Mouse (Mus musculus): ENCODE measurements at regions not wholly inside any gene's neighbourhood (a gene's known extent, or its start where the extent isn't known, plus 50 kb on each side); places are given as distances from the start of the nearest gene placed in this dataset.

DNA sequence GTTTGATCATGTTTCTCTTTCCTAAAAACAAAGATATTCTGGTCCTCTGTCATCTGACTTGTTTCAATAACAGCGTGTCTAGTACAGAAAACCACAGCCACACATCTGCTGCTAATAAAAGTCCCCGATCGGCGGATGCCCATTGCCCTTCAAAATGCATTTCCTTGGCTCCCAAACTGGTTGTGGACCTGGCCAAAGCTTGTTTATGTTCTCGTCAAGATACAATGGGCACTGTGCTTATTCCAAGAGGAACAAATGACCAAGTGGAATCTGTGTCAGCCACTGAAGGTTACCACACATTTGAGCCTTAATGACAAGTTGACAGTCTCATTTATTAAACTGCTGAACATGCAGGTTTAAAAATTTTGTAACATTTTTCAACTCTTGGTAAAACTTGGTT, 86.8 kb upstream of the Sox4 start:
- ATAC-seq (ENCODE audit: insufficient read depth, low FRiP score), result no peak
- Histone ChIP-seq H3K9ac (ENCODE audit: low read length) (no peak overlapping the region), H3K9me3 (replicated peaks; ENCODE audit: control insufficient read depth, low read length) (no peaks in the 10 kb centered on the region), H3K4me2 (ENCODE audit: low read depth, low read length) (no peak overlapping the region), H3K27me3 (ENCODE audit: control insufficient read depth, insufficient read depth, low read length) (no peaks in the 10 kb centered on the region), H3K4me1 (ENCODE audit: control insufficient read depth, insufficient read depth, low read length) (no peaks in the 10 kb centered on the region), H3K4me3 (replicated peaks; ENCODE audit: low read length) (no peak overlapping the region), H3K27ac (ENCODE audit: low read length) (no peak overlapping the region), H3K36me3 (ENCODE audit: control insufficient read depth, insufficient read depth, low read length) (no peaks in the 10 kb centered on the region)
- 85% methylated on average over 5 of the region's 5 CpGs for WGBS

DNA sequence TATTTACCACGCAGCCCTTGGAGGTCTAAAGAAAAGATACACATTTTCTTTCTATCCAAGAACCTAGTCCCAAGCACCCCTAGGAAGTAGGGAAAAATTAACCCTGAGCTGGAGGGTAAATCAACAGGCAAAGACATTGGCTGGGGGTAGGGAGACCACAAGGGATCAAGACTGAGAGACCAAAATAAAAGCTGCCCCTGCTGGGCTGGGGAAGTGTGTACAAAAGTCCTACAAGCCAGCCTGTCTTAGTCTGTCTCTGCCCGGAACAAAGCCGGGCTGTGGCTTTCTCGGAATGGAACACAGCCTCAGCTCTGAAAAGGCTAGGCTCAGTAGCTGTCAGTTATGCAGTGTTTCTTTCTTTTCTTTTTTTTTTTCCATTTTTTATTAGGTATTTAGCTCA, 81.4 kb upstream of the Sox4 start:
- Histone ChIP-seq H3K4me2 (ENCODE audit: low read depth, low read length) (no peak overlapping the region), H3K27me3 (ENCODE audit: control insufficient read depth, insufficient read depth, low read length) (no peaks in the 10 kb centered on the region), H3K4me1 (ENCODE audit: control insufficient read depth, insufficient read depth, low read length) (no peaks in the 10 kb centered on the region), H3K4me3 (replicated peaks; ENCODE audit: low read length) (no peak overlapping the region), H3K27ac (ENCODE audit: low read length) (peak overlapping the region; percentile 62), H3K9me3 (replicated peaks; ENCODE audit: control insufficient read depth, low read length) (no peaks in the 10 kb centered on the region), H3K9ac (ENCODE audit: low read length) (no peak overlapping the region), H3K36me3 (ENCODE audit: control insufficient read depth, insufficient read depth, low read length) (no peaks in the 10 kb centered on the region)
- peak; percentile 21; the same call in 1 of the 2 replicates for ATAC-seq (ENCODE audit: insufficient read depth, low FRiP score)
- WGBS, result 55% methylated on average over 4 of the region's 4 CpGs

GRCm38 (mm10) chr13:29034444-29034843, 80.9 kb upstream of the Sox4 start:
- H3K36me3 ChIP-seq (ENCODE audit: control insufficient read depth, insufficient read depth, low read length), result no peaks in the 10 kb centered on the region
- H3K27me3 ChIP-seq (ENCODE audit: control insufficient read depth, insufficient read depth, low read length), result no peaks in the 10 kb centered on the region
- ATAC-seq (ENCODE audit: insufficient read depth, low FRiP score), result peak; percentile 96
- WGBS, result 52% methylated on average over 8 of the region's 8 CpGs
- no peak overlapping the region for H3K4me2 ChIP-seq (ENCODE audit: low read depth, low read length)
- no peaks in the 10 kb centered on the region for H3K4me1 ChIP-seq (ENCODE audit: control insufficient read depth, insufficient read depth, low read length)
- no peaks in the 10 kb centered on the region for H3K9me3 ChIP-seq (replicated peaks; ENCODE audit: control insufficient read depth, low read length)
- no peak overlapping the region for H3K4me3 ChIP-seq (replicated peaks; ENCODE audit: low read length)
- no peak overlapping the region for H3K9ac ChIP-seq (ENCODE audit: low read length)
- H3K27ac ChIP-seq (ENCODE audit: low read length), result peak overlapping the region; percentile 62

GRCm38 (mm10) chr13:29027146-29027545, 73.6 kb upstream of the Sox4 start:
- Histone ChIP-seq H3K9me3 (replicated peaks; ENCODE audit: control insufficient read depth, low read length) (no peaks in the 10 kb centered on the region), H3K27me3 (ENCODE audit: control insufficient read depth, insufficient read depth, low read length) (no peaks in the 10 kb centered on the region), H3K4me1 (ENCODE audit: control insufficient read depth, insufficient read depth, low read length) (no peaks in the 10 kb centered on the region), H3K27ac (ENCODE audit: low read length) (no peak overlapping the region), H3K9ac (ENCODE audit: low read length) (no peak overlapping the region), H3K4me3 (replicated peaks; ENCODE audit: low read length) (no peak overlapping the region), H3K36me3 (ENCODE audit: control insufficient read depth, insufficient read depth, low read length) (no peaks in the 10 kb centered on the region), H3K4me2 (ENCODE audit: low read depth, low read length) (no peak overlapping the region)
- no peak for ATAC-seq (ENCODE audit: insufficient read depth, low FRiP score)
- WGBS, result 93% methylated on average over 10 of the region's 10 CpGs

DNA sequence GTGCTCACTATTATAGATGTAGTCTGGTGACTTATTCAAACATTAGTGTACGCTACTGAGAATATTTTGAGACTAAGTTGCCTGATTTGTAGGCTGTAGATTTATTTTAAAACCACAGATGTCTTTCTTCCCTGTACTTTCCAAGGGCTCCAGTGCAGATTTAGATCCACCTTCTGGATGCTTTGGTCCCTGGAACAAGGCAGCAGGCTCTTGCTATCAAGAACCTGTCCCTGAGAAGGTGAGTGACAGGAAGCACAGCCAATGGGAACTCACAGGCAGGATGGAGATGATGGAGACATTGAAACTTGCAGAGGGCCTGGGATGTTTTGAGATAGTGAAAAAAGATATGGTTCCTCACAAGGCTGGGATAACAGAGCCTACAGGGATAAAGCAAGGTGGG, 70.0 kb upstream of the Sox4 start:
- Histone ChIP-seq H3K4me2 (ENCODE audit: low read depth, low read length) (no peak overlapping the region), H3K9ac (ENCODE audit: low read length) (no peak overlapping the region), H3K27me3 (ENCODE audit: control insufficient read depth, insufficient read depth, low read length) (no peaks in the 10 kb centered on the region), H3K36me3 (ENCODE audit: control insufficient read depth, insufficient read depth, low read length) (no peaks in the 10 kb centered on the region), H3K9me3 (replicated peaks; ENCODE audit: control insufficient read depth, low read length) (no peaks in the 10 kb centered on the region), H3K4me3 (replicated peaks; ENCODE audit: low read length) (no peak overlapping the region), H3K27ac (ENCODE audit: low read length) (no peak overlapping the region), H3K4me1 (ENCODE audit: control insufficient read depth, insufficient read depth, low read length) (no peaks in the 10 kb centered on the region)
- 78% methylated on average over 1 of the region's 1 CpGs for WGBS
- no peak for ATAC-seq (ENCODE audit: insufficient read depth, low FRiP score)

DNA sequence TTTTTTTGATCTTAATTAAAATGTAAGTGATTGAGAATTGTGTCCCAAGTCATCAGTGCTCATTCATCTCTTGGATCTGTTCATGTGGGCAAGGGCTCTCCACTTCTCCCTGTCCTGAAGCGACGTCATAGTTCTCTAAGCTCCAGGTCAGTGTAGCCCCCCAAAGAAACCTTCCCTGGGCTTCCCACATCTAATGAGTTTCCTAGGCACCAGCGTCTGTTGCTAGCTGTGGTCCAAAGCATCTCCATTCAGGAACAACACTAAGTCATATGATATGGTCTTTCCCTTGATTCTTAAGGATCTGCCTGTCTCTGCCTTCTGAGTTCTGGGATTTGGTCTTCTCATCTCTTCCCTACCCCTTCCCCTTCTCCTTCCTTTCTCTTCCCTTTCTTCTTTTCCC, 66.3 kb upstream of the Sox4 start:
- Histone ChIP-seq H3K36me3 (ENCODE audit: control insufficient read depth, insufficient read depth, low read length) (no peaks in the 10 kb centered on the region), H3K4me1 (ENCODE audit: control insufficient read depth, insufficient read depth, low read length) (no peaks in the 10 kb centered on the region), H3K9ac (ENCODE audit: low read length) (no peak overlapping the region), H3K4me2 (ENCODE audit: low read depth, low read length) (no peak overlapping the region), H3K27me3 (ENCODE audit: control insufficient read depth, insufficient read depth, low read length) (no peaks in the 10 kb centered on the region), H3K27ac (ENCODE audit: low read length) (no peak overlapping the region), H3K9me3 (replicated peaks; ENCODE audit: control insufficient read depth, low read length) (no peaks in the 10 kb centered on the region), H3K4me3 (replicated peaks; ENCODE audit: low read length) (no peak overlapping the region)
- 95% methylated on average over 3 of the region's 3 CpGs for WGBS
- ATAC-seq (ENCODE audit: insufficient read depth, low FRiP score), result no peak

- no peak for ATAC-seq (ENCODE audit: insufficient read depth, low FRiP score)
- no peak overlapping the region for H3K4me2 ChIP-seq (ENCODE audit: low read depth, low read length)
- no peak overlapping the region for H3K4me3 ChIP-seq (replicated peaks; ENCODE audit: low read length)
- H3K27me3 ChIP-seq (ENCODE audit: control insufficient read depth, insufficient read depth, low read length), result no peaks in the 10 kb centered on the region
- H3K27ac ChIP-seq (ENCODE audit: low read length), result no peak overlapping the region
- no peak overlapping the region for H3K9ac ChIP-seq (ENCODE audit: low read length)
- WGBS, result 83% methylated on average over 25 of the region's 25 CpGs
- no peaks in the 10 kb centered on the region for H3K9me3 ChIP-seq (replicated peaks; ENCODE audit: control insufficient read depth, low read length)
- H3K36me3 ChIP-seq (ENCODE audit: control insufficient read depth, insufficient read depth, low read length), result no peaks in the 10 kb centered on the region
- H3K4me1 ChIP-seq (ENCODE audit: control insufficient read depth, insufficient read depth, low read length), result no peaks in the 10 kb centered on the region
Observed at GRCm38 (mm10) chr13:29016145-29016651, 62.7 kb upstream of the Sox4 start.

- no peaks in the 10 kb centered on the region for H3K27me3 ChIP-seq (ENCODE audit: control insufficient read depth, insufficient read depth, low read length)
- H3K4me1 ChIP-seq (ENCODE audit: control insufficient read depth, insufficient read depth, low read length), result no peaks in the 10 kb centered on the region
- H3K9me3 ChIP-seq (replicated peaks; ENCODE audit: control insufficient read depth, low read length), result no peaks in the 10 kb centered on the region
- no peak overlapping the region for H3K9ac ChIP-seq (ENCODE audit: low read length)
- H3K4me2 ChIP-seq (ENCODE audit: low read depth, low read length), result no peak overlapping the region
- H3K4me3 ChIP-seq (replicated peaks; ENCODE audit: low read length), result no peak overlapping the region
- no peak overlapping the region for H3K27ac ChIP-seq (ENCODE audit: low read length)
- no peak for ATAC-seq (ENCODE audit: insufficient read depth, low FRiP score)
- WGBS, result 75% methylated on average over 9 of the region's 9 CpGs
- H3K36me3 ChIP-seq (ENCODE audit: control insufficient read depth, insufficient read depth, low read length), result no peaks in the 10 kb centered on the region
Observed at GRCm38 (mm10) chr13:29015605-29015994, 62.1 kb upstream of the Sox4 start.

- Histone ChIP-seq H3K9me3 (replicated peaks; ENCODE audit: control insufficient read depth, low read length) (no peaks in the 10 kb centered on the region), H3K27me3 (ENCODE audit: control insufficient read depth, insufficient read depth, low read length) (no peaks in the 10 kb centered on the region), H3K4me3 (replicated peaks; ENCODE audit: low read length) (no peak overlapping the region), H3K4me2 (ENCODE audit: low read depth, low read length) (no peak overlapping the region), H3K27ac (ENCODE audit: low read length) (no peak overlapping the region), H3K4me1 (ENCODE audit: control insufficient read depth, insufficient read depth, low read length) (no peaks in the 10 kb centered on the region), H3K9ac (ENCODE audit: low read length) (no peak overlapping the region), H3K36me3 (ENCODE audit: control insufficient read depth, insufficient read depth, low read length) (no peaks in the 10 kb centered on the region)
- 67% methylated on average over 13 of the region's 13 CpGs for WGBS
- no peak for ATAC-seq (ENCODE audit: insufficient read depth, low FRiP score)
Observed at GRCm38 (mm10) chr13:29014827-29015604, 61.5 kb upstream of the Sox4 start.

All from stomach, embryonic 16.5 days (tissue).